Mouse (Mus musculus): ENCODE results near the gene Zbtb37.

DNA sequence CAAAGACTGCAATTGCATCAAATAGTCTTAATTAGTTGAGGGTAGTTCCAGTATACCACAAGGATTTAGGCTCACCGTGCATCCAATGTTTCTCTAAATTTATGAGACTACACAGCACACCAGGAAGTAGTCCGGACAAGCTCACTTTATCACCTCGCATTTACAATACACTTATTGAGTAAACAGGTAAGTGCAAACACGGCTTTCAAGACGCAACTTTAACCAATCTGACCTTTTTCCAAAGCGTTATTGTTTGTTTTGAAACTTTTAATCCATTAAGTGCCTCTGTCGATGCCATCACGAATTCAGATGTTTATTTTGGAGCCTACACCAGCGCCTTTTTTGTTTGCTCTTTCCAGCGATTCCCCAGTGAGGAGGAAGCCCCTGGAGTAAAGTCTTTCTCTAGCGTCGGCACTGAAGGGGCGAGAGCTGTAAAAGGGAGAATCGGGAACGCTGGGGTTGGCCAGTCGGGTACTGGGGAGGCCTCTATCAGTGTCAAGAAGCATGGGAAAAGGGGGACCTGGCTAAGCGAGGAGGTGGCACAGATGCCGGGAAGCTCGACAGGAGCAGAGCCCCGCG, 704 bp downstream of the Zbtb37 start:
- no peak for TF ChIP-seq POLR2A (IDR thresholded peaks at IDR 0.05; ENCODE audit: extremely low read depth, insufficient read depth, low read length)
- no peak for TF ChIP-seq CTCF (IDR thresholded peaks at IDR 0.05; ENCODE audit: low read depth, low read length)
